Mouse (Mus musculus) forebrain, embryonic 12.5 days (tissue): Measurements from ENCODE around the gene Manba. TPM values are rescaled to one million over a fixed set of nuclear protein-coding genes. Genes with fewer than 3 reads are reported as not detected.
A peak's percentile ranks its signal among the peaks of the same experiment; 100 is the strongest.
"Not testable (repeated sequence)": the region's sequence is repeated elsewhere in the genome, so short reads cannot be mapped to it uniquely, and the experiment has no call there.

ENCODE experiments used
- ATAC-seq: fragments of 200-750 bp; cut with Nextera tagmentation; 2 replicates; pipeline ENCODE4 v1.8.0; 2017; ENCODE audit warnings: moderate TSS enrichment; ENCODE audit not compliant: low FRiP score
- H3K27ac ChIP-seq: fragments of 300-500 bp; sonication (generic); 2 replicates; pipeline ENCODE4 v1.5.1; 2016; ENCODE audit warnings: mild to moderate bottlenecking
- H3K27me3 ChIP-seq: fragments of 300-500 bp; sonication (generic); 2 replicates; pipeline ENCODE4 v1.6.1; 2016; ENCODE audit warnings: mild to moderate bottlenecking
- H3K36me3 ChIP-seq: fragments of 300-500 bp; sonication (generic); replicated peaks from 2 replicates; pipeline ENCODE4 v1.6.1; 2016; ENCODE audit warnings: mild to moderate bottlenecking
- H3K4me1 ChIP-seq: fragments of 300-500 bp; sonication (generic); 2 replicates; pipeline ENCODE4 v1.6.1; 2016
- H3K4me2 ChIP-seq: fragments of 300-500 bp; sonication (generic); 2 replicates; pipeline ENCODE4 v1.6.1; 2016; ENCODE audit warnings: mild to moderate bottlenecking, moderate library complexity
- H3K4me3 ChIP-seq: fragments of 300-500 bp; sonication (generic); replicated peaks from 2 replicates; pipeline ENCODE4 v1.5.1; 2016; ENCODE audit warnings: mild to moderate bottlenecking
- H3K9ac ChIP-seq: fragments of 300-500 bp; sonication (generic); 2 replicates; pipeline ENCODE4 v1.6.1; 2016; ENCODE audit warnings: mild to moderate bottlenecking
- H3K9me3 ChIP-seq: fragments of 300-500 bp; sonication (generic); 2 replicates; pipeline ENCODE4 v1.6.1; 2016
- WGBS: fragments of 180-500 bp; shearing (Covaris S2); methylation state at CpG from one replicate; pipeline ENCODE4 v1.1.7; 2016; 5-methylcytosine and 5-hydroxymethylcytosine counted together
- polyA plus RNA-seq: library from polyadenylated mRNA; unstranded; fragments of >200 nt; fragmentation: Nextera tagmentation; extraction: Ambion mirVana; gene quantifications from 2 replicates; pipeline ENCODE4 v1.2.1, GENCODE M21; 2016

The Manba gene
- polyA plus RNA-seq, 1 experiment from 2014 or later = 3.6 TPM

GRCm38 (mm10) chr3:135491102-135491501 is 5.7 kb downstream of the Manba start:
- H3K9ac ChIP-seq = no peak overlapping the region
- no peaks in the 10 kb centered on the region for H3K4me1 ChIP-seq
- no peak overlapping the region for H3K4me2 ChIP-seq
- ATAC-seq = no peak
- no peak overlapping the region for H3K27ac ChIP-seq
- 91% methylated on average over 6 of the region's 6 CpGs for WGBS
- H3K27me3 ChIP-seq = no peaks in the 10 kb centered on the region
- H3K4me3 ChIP-seq = no peak overlapping the region
- H3K36me3 ChIP-seq = no peaks in the 10 kb centered on the region
- H3K9me3 ChIP-seq = no peaks in the 10 kb centered on the region

- not testable (repeated sequence) for ATAC-seq, H3K27me3 ChIP-seq, H3K9ac ChIP-seq, H3K36me3 ChIP-seq, H3K4me2 ChIP-seq, H3K4me3 ChIP-seq, H3K27ac ChIP-seq, H3K9me3 ChIP-seq, H3K4me1 ChIP-seq
- 92% methylated on average over 7 of the region's 7 CpGs for WGBS
Measured at GRCm38 (mm10) chr3:135493320-135493719, 7.9 kb downstream of the Manba start.

- not testable (repeated sequence) for H3K27ac ChIP-seq, ATAC-seq
- 95% methylated on average over 4 of the region's 4 CpGs for WGBS
Measured at GRCm38 (mm10) chr3:135497956-135498355, 12.5 kb downstream of the Manba start.

GRCm38 (mm10) chr3:135498891-135499290 is 13.5 kb downstream of the Manba start:
- Histone ChIP-seq H3K9ac (no peak overlapping the region), H3K4me3 (no peak overlapping the region), H3K27me3 (no peaks in the 10 kb centered on the region), H3K4me2 (no peak overlapping the region), H3K4me1 (no peaks in the 10 kb centered on the region), H3K9me3 (no peaks in the 10 kb centered on the region), H3K36me3 (no peaks in the 10 kb centered on the region), H3K27ac (no peak overlapping the region)
- ATAC-seq = no peak
- 91% methylated on average over 5 of the region's 5 CpGs for WGBS

More at GRCm38 (mm10) chr3:135497956-135498355, 12.5 kb downstream of the Manba start:
- H3K4me2 ChIP-seq, H3K27me3 ChIP-seq, H3K9ac ChIP-seq, H3K36me3 ChIP-seq, H3K4me3 ChIP-seq, H3K4me1 ChIP-seq, H3K9me3 ChIP-seq: not testable (repeated sequence)

- H3K4me2 ChIP-seq = no peak overlapping the region
- WGBS = 92% methylated on average over 5 of the region's 5 CpGs
Measured at GRCm38 (mm10) chr3:135503160-135503559, 17.7 kb downstream of the Manba start.

GRCm38 (mm10) chr3:135505369-135505909 is 20.0 kb downstream of the Manba start:
- H3K4me3 ChIP-seq = no peak overlapping the region
- H3K4me2 ChIP-seq = no peak overlapping the region
- H3K27ac ChIP-seq = no peak overlapping the region
- no peaks in the 10 kb centered on the region for H3K9me3 ChIP-seq
- WGBS = 61% methylated on average over 10 of the region's 10 CpGs
- H3K4me1 ChIP-seq = no peaks in the 10 kb centered on the region
- no peak for ATAC-seq
- H3K36me3 ChIP-seq = no peaks in the 10 kb centered on the region
- H3K9ac ChIP-seq = no peak overlapping the region
- no peaks in the 10 kb centered on the region for H3K27me3 ChIP-seq

More at GRCm38 (mm10) chr3:135503160-135503559, 17.7 kb downstream of the Manba start:
- Histone ChIP-seq H3K9ac (no peak overlapping the region), H3K36me3 (no peaks in the 10 kb centered on the region), H3K27me3 (no peaks in the 10 kb centered on the region), H3K27ac (no peak overlapping the region), H3K9me3 (no peaks in the 10 kb centered on the region), H3K4me3 (no peak overlapping the region), H3K4me1 (no peaks in the 10 kb centered on the region)
- no peak for ATAC-seq

GRCm38 (mm10) chr3:135505916-135506482 is 20.6 kb downstream of the Manba start:
- Histone ChIP-seq H3K4me2 (no peak overlapping the region), H3K4me3 (no peak overlapping the region), H3K4me1 (no peaks in the 10 kb centered on the region), H3K9ac (no peak overlapping the region), H3K27me3 (no peaks in the 10 kb centered on the region), H3K27ac (no peak overlapping the region), H3K36me3 (no peaks in the 10 kb centered on the region), H3K9me3 (no peaks in the 10 kb centered on the region)
- 88% methylated on average over 13 of the region's 13 CpGs for WGBS
- ATAC-seq = no peak

- Histone ChIP-seq H3K4me2 (no peak overlapping the region), H3K9me3 (no peaks in the 10 kb centered on the region), H3K27me3 (no peaks in the 10 kb centered on the region), H3K4me1 (no peaks in the 10 kb centered on the region), H3K9ac (no peak overlapping the region), H3K36me3 (no peaks in the 10 kb centered on the region), H3K4me3 (no peak overlapping the region), H3K27ac (no peak overlapping the region)
- WGBS = 92% methylated on average over 7 of the region's 7 CpGs
- ATAC-seq = no peak
Measured at GRCm38 (mm10) chr3:135507506-135507905, 22.1 kb downstream of the Manba start.

- no peak for ATAC-seq
- Histone ChIP-seq H3K36me3 (no peaks in the 10 kb centered on the region), H3K4me1 (peaks cover 3% of the 10 kb centered on the region), H3K4me3 (no peak overlapping the region), H3K9me3 (no peaks in the 10 kb centered on the region), H3K27ac (no peak overlapping the region), H3K4me2 (no peak overlapping the region), H3K27me3 (no peaks in the 10 kb centered on the region), H3K9ac (no peak overlapping the region)
- 100% methylated on average over 1 of the region's 1 CpGs for WGBS
Measured at GRCm38 (mm10) chr3:135508191-135508590, 22.8 kb downstream of the Manba start.

- no peaks in the 10 kb centered on the region for H3K36me3 ChIP-seq
Measured at GRCm38 (mm10) chr3:135510372-135510771, 25.0 kb downstream of the Manba start.

GRCm38 (mm10) chr3:135511683-135512082 is 26.3 kb downstream of the Manba start:
- Histone ChIP-seq H3K27me3 (no peaks in the 10 kb centered on the region), H3K4me1 (peaks cover 10% of the 10 kb centered on the region), H3K4me2 (no peak overlapping the region), H3K36me3 (no peaks in the 10 kb centered on the region), H3K9ac (no peak overlapping the region), H3K9me3 (no peaks in the 10 kb centered on the region), H3K4me3 (no peak overlapping the region), H3K27ac (no peak overlapping the region)
- 48% methylated on average over 11 of the region's 11 CpGs for WGBS
- no peak for ATAC-seq

More at GRCm38 (mm10) chr3:135510372-135510771, 25.0 kb downstream of the Manba start:
- Histone ChIP-seq H3K27me3 (no peaks in the 10 kb centered on the region), H3K9me3 (no peaks in the 10 kb centered on the region), H3K9ac (no peak overlapping the region), H3K27ac (no peak overlapping the region), H3K4me2 (no peak overlapping the region), H3K4me1 (peaks cover 9% of the 10 kb centered on the region), H3K4me3 (no peak overlapping the region)
- 94% methylated on average over 3 of the region's 3 CpGs for WGBS
- ATAC-seq = no peak

GRCm38 (mm10) chr3:135513270-135513669 is 27.9 kb downstream of the Manba start:
- Histone ChIP-seq H3K27ac (no peak overlapping the region), H3K27me3 (no peaks in the 10 kb centered on the region), H3K36me3 (no peaks in the 10 kb centered on the region), H3K4me2 (peak overlapping the region; percentile 32), H3K9me3 (no peaks in the 10 kb centered on the region), H3K4me3 (no peak overlapping the region), H3K4me1 (peaks cover 12% of the 10 kb centered on the region), H3K9ac (no peak overlapping the region)
- 43% methylated on average over 11 of the region's 11 CpGs for WGBS
- ATAC-seq = peak; percentile 52; the same call in 1 of the 2 replicates

- WGBS = 82% methylated on average over 14 of the region's 14 CpGs
- no peak overlapping the region for H3K27ac ChIP-seq
- H3K36me3 ChIP-seq = no peaks in the 10 kb centered on the region
Measured at GRCm38 (mm10) chr3:135513800-135514425, 28.5 kb downstream of the Manba start.

More at GRCm38 (mm10) chr3:135513800-135514425, 28.5 kb downstream of the Manba start:
- H3K9me3 ChIP-seq = no peaks in the 10 kb centered on the region
- no peak overlapping the region for H3K4me3 ChIP-seq
- peaks cover 12% of the 10 kb centered on the region for H3K4me1 ChIP-seq
- no peak overlapping the region for H3K4me2 ChIP-seq
- H3K9ac ChIP-seq = no peak overlapping the region
- H3K27me3 ChIP-seq = no peaks in the 10 kb centered on the region
- ATAC-seq = no peak
